Mouse (Mus musculus) myocyte (in vitro differentiated cells): ENCODE data around the gene Acbd6. TPM values are rescaled to one million over a fixed set of nuclear protein-coding genes. Genes with fewer than 3 reads are reported as not detected.

Experiments used
- H3K27me3 ChIP-seq: one replicate; pipeline ENCODE4 v1.6.1; 2011; ENCODE audit not compliant: control insufficient read depth, insufficient read depth, insufficient read length
- H3K36me3 ChIP-seq: one replicate; pipeline ENCODE4 v1.6.1; 2011; ENCODE audit not compliant: control insufficient read depth, insufficient read depth
- H3K4me2 ChIP-seq: one replicate; pipeline ENCODE4 v1.6.1; 2011; ENCODE audit warnings: low read depth, control low read depth
- H3K4me3 ChIP-seq: one replicate; pipeline ENCODE4 v1.5.1; 2011; ENCODE audit warnings: mild to moderate bottlenecking, control low read depth, moderate library complexity
- H3K79me2 ChIP-seq: one replicate; pipeline ENCODE4 v1.6.1; 2011; ENCODE audit not compliant: control insufficient read depth, insufficient read depth
- H3ac ChIP-seq: one replicate; pipeline ENCODE4 v1.6.1; 2011; ENCODE audit not compliant: control insufficient read depth, insufficient read length
- CEBPB ChIP-seq: IDR thresholded peaks from 2 replicates; pipeline ENCODE4 v1.6.1; 2011; ENCODE audit warnings: mild to moderate bottlenecking, moderate library complexity; ENCODE audit not compliant: poor library complexity, insufficient read depth, severe bottlenecking
- E2F4 ChIP-seq: IDR thresholded peaks from one replicate; pipeline ENCODE4 v1.6.1; 2011; ENCODE audit warnings: mild to moderate bottlenecking, control low read depth, moderate library complexity; ENCODE audit not compliant: insufficient read depth
- MAX ChIP-seq: IDR thresholded peaks from one replicate; pipeline ENCODE4 v1.6.1; 2011; ENCODE audit warnings: low read depth, mild to moderate bottlenecking, control low read depth
- MYOD1 ChIP-seq, 3 experiments: IDR thresholded peaks; one replicate each; pipeline ENCODE4 v1.6.1; 2011; ENCODE audit warnings: control low read depth in 2 of 3, low read depth in 2 of 3, mild to moderate bottlenecking in 2 of 3, moderate library complexity in 1 of 3; ENCODE audit not compliant: insufficient read length in 2 of 3, control insufficient read depth in 1 of 3
- MYOG ChIP-seq, 3 experiments: IDR thresholded peaks; one replicate each; pipeline ENCODE4 v1.6.1; 2011; ENCODE audit warnings: control low read depth in 2 of 3, low read depth in 2 of 3, mild to moderate bottlenecking in 2 of 3; ENCODE audit not compliant: insufficient read length in 2 of 3, control insufficient read depth in 1 of 3, insufficient read depth in 1 of 3
- POLR2A ChIP-seq: IDR thresholded peaks from one replicate; pipeline ENCODE4 v1.6.1; 2011; ENCODE audit warnings: low read depth, mild to moderate bottlenecking, control low read depth, moderate library complexity; ENCODE audit not compliant: insufficient read length
- POLR2AphosphoS2 ChIP-seq: IDR thresholded peaks from one replicate; pipeline ENCODE4 v1.6.1; 2011; ENCODE audit warnings: low read depth, control low read depth; ENCODE audit not compliant: insufficient read length
- REST ChIP-seq: IDR thresholded peaks from one replicate; pipeline ENCODE4 v1.6.1; 2011; ENCODE audit warnings: mild to moderate bottlenecking, control low read depth, moderate library complexity; ENCODE audit not compliant: insufficient read depth, insufficient read length
- SRF ChIP-seq: IDR thresholded peaks from one replicate; pipeline ENCODE4 v1.6.1; 2011; ENCODE audit warnings: low read depth; ENCODE audit not compliant: control insufficient read depth, insufficient read length
- TCF12 ChIP-seq: IDR thresholded peaks from one replicate; pipeline ENCODE4 v1.6.1; 2011; ENCODE audit warnings: mild to moderate bottlenecking, control low read depth; ENCODE audit not compliant: poor library complexity, insufficient read depth, severe bottlenecking
- TCF3 ChIP-seq: IDR thresholded peaks from one replicate; pipeline ENCODE4 v1.6.1; 2011; ENCODE audit warnings: low read depth, control low read depth; ENCODE audit not compliant: insufficient read length
- USF1 ChIP-seq: IDR thresholded peaks from one replicate; pipeline ENCODE4 v1.6.1; 2011; ENCODE audit warnings: low read depth, mild to moderate bottlenecking, control low read depth, moderate library complexity
- polyA plus RNA-seq: library from polyadenylated mRNA; unstranded; fragments of >200 nt; fragmentation: generic; extraction: Trizol; gene quantifications from one replicate; pipeline ENCODE4 v1.2.1, GENCODE M21; 2012; ENCODE audit warnings: missing spikeins

Acbd6 gene
- 124 TPM for polyA plus RNA-seq

GRCm38 (mm10) chr1:155558012-155558842, at the start of gene Acbd6:
Gene Acbd6, plus strand, starts transcription at chr1:155558120.
- TF ChIP-seq E2F4, result no peak
- TF ChIP-seq POLR2AphosphoS2, result peak; percentile 58
- no peak for TF ChIP-seq USF1
- no peak for TF ChIP-seq SRF
- TF ChIP-seq POLR2A, result peak; percentile 70
- TF ChIP-seq MAX, result no peak
- H3ac ChIP-seq, result peak within 1 kb of the TSS; percentile 43

GRCm38 (mm10) chr1:155510263-155510662, 47.7 kb upstream of the Acbd6 start:
- H3K36me3 ChIP-seq, result no peaks in the 10 kb centered on the region
- no peak for TF ChIP-seq TCF3
- TF ChIP-seq MYOD1 (IDR thresholded peaks at IDR 0.05; ENCODE audit: control insufficient read depth in 1 of 3, insufficient read length in 2 of 3, low read depth in 2 of 3), result no peak
- no peak for TF ChIP-seq POLR2A
- no peak for TF ChIP-seq MAX
- no peak for TF ChIP-seq E2F4
- no peak for TF ChIP-seq CEBPB
- TF ChIP-seq REST, result no peak
- no peak for TF ChIP-seq USF1
- TF ChIP-seq SRF, result no peak
- no peak for TF ChIP-seq POLR2AphosphoS2
- TF ChIP-seq TCF12, result no peak
- TF ChIP-seq MYOG (IDR thresholded peaks at IDR 0.05; ENCODE audit: control insufficient read depth in 1 of 3, insufficient read depth in 1 of 3, insufficient read length in 2 of 3, low read depth in 2 of 3), result no peak
- no peaks in the 10 kb centered on the region for H3K27me3 ChIP-seq
- no peaks in the 10 kb centered on the region for H3K79me2 ChIP-seq
- no peak overlapping the region for H3K4me2 ChIP-seq
- H3ac ChIP-seq, result no peak overlapping the region
- H3K4me3 ChIP-seq, result no peak overlapping the region

More at GRCm38 (mm10) chr1:155558012-155558842, at the start of gene Acbd6:
- H3K4me2 ChIP-seq, result peak within 1 kb of the TSS; percentile 88
- peak within 1 kb of the TSS; percentile 65 for H3K4me3 ChIP-seq
- H3K27me3 ChIP-seq, result no peaks in the 10 kb centered on the region
- H3K79me2 ChIP-seq, result peaks cover 27% of the 10 kb centered on the region
- no peaks in the 10 kb centered on the region for H3K36me3 ChIP-seq

- no peaks in the 10 kb centered on the region for H3K27me3 ChIP-seq
- H3K4me3 ChIP-seq, result no peak overlapping the region
- H3K4me2 ChIP-seq, result no peak overlapping the region
- no peaks in the 10 kb centered on the region for H3K36me3 ChIP-seq
- TF ChIP-seq POLR2A (no peak), CEBPB (no peak), MAX (no peak), MYOG (IDR thresholded peaks at IDR 0.05; ENCODE audit: control insufficient read depth in 1 of 3, insufficient read depth in 1 of 3, insufficient read length in 2 of 3, low read depth in 2 of 3) (no peak), TCF3 (no peak), MYOD1 (IDR thresholded peaks at IDR 0.05; ENCODE audit: control insufficient read depth in 1 of 3, insufficient read length in 2 of 3, low read depth in 2 of 3) (no peak), SRF (no peak), TCF12 (no peak), POLR2AphosphoS2 (no peak), E2F4 (no peak), REST (no peak), USF1 (no peak)
- no peaks in the 10 kb centered on the region for H3K79me2 ChIP-seq
- H3ac ChIP-seq, result no peak overlapping the region
These were observed 42.1 kb upstream of the Acbd6 start for GRCm38 (mm10) chr1:155515866-155516265.

GRCm38 (mm10) chr1:155516594-155516993, 41.3 kb upstream of the Acbd6 start:
- no peaks in the 10 kb centered on the region for H3K27me3 ChIP-seq
- TF ChIP-seq POLR2A (no peak), MAX (no peak), MYOG (IDR thresholded peaks at IDR 0.05; ENCODE audit: control insufficient read depth in 1 of 3, insufficient read depth in 1 of 3, insufficient read length in 2 of 3, low read depth in 2 of 3) (no peak), MYOD1 (IDR thresholded peaks at IDR 0.05; ENCODE audit: control insufficient read depth in 1 of 3, insufficient read length in 2 of 3, low read depth in 2 of 3) (no peak), USF1 (no peak), SRF (no peak), E2F4 (no peak), POLR2AphosphoS2 (no peak), CEBPB (no peak), TCF3 (no peak), TCF12 (no peak), REST (no peak)
- no peaks in the 10 kb centered on the region for H3K79me2 ChIP-seq
- no peak overlapping the region for H3ac ChIP-seq
- no peak overlapping the region for H3K4me2 ChIP-seq
- H3K4me3 ChIP-seq, result no peak overlapping the region
- no peaks in the 10 kb centered on the region for H3K36me3 ChIP-seq
